Mouse (Mus musculus): ENCODE data around the gene Efcab2.

DNA sequence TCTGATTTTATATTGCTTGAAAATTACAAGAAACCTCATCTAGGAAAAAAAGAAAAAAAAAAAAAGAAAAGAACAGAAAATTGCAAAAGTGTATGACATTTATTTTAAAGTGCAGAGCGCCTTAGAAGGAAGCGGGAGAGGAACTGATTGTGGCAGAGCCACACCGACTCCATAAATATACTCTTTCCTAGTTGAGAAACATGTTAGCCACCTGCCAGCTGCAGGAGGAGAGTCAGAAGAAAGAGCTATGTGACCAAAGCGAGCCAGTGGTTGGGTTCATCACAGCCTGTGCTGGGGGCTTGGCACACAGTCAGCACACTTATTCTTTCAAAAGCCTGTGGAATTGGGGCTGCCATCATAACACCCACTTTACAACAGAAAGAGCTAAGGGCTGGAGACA lies 33.2 kb upstream of the Efcab2 start:
- TF ChIP-seq POLR2A (IDR thresholded peaks at IDR 0.05; ENCODE audit: low read depth, low read length) = no peak
- no peak for TF ChIP-seq CTCF (IDR thresholded peaks at IDR 0.05; ENCODE audit: extremely low read depth, insufficient read depth, insufficient read length, insufficient replicate concordance)
